Mouse (Mus musculus): ENCODE measurements around the gene Mccc1.

The Mccc1 gene

DNA sequence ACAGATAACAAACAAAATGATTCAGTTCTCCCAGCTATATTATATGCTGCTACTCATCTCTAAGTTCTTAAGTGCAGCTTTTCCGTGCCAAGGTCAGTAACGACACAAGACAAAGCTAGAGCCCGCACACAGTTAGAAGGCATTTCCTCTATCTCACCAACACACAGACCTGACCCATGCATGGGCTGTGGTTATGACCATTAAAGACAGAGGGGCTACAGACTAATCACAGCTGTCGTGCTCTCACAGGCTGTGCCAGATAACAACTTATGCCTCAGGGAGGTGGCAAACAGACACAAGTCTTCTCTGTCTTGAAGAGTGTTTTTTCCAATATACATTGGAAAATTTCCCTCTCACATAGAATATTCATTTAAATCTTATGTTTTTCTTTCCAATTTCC is 35.5 kb downstream of the Mccc1 start:
- DNase-seq = no peak

DNA sequence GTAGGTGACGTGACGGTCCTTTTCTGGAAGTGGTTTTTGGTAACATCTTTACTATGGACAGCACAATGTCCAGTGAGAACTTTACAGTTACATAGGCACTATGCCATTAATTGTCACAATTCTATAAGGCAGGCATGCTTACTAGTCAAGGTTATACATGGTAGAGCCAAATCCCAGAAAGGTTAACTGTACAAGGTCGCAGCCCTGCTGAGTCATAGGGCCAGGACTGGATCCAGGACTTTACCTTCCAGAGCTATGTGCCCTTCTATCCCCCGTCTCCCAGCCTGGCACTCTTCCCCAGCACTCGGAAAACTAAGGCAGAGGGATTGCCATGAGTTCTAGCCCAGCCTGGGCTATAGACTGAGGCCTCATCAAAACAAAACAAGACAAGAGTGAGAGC is 36.6 kb downstream of the Mccc1 start:
- DNase-seq = no peak

DNA sequence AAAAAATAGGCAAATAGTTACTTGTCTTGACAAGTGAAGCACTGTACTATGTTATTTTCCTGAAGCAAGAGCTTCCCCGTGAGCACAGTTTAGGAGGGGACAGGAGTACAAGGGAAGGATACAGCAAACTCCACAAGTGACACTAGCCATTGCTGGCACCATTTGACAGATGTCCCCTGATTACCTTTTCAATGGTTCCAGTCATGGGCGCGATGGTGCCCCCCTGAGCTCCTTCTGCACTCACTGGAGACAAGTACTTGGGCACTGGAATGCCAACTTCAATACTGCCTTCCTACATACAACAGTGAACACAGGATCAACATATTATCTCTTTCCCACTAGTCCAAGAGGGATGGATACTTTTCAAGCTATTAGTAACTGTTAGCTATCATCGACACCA is 37.1 kb downstream of the Mccc1 start:
- DNase-seq = no peak

DNA sequence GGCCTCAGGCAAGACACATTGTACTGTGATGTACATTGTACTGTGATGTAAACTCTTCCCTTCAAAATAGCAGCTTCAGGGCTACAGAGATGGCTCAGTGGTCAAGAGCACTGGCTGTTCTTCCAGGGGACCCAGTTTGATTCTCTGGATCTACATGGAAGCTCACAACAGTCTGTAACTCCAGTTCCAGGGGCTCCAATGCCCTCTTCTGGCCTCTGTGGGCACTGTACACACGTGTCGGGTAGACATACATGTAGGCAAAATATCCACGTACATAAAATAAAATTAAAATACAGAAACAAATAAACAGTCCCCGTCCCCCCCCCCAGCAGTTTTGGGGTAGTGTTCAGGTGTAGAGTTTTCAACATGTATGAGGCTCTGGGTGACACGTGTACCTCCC is 37.5 kb downstream of the Mccc1 start:
- no peak for DNase-seq

DNA sequence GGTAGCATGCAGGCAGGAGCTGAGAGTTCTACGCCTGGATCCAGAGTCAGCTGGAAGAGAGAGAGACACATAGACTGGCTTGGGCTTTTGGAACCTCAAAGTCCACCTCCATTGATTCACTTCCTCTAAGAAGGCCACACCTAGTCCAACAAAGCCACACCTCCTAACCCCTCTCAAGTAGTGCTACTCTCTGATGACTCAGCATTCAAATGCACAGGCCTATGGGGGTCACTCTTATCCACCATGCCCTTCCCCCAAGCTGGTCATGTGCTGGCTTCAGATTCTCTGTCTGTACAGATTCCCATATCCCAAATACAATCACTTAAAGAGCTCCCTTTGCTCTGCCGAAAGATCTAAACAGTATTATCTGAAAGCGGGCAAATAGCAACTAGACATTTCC is 43.2 kb downstream of the Mccc1 start:
- no peak for DNase-seq

DNA sequence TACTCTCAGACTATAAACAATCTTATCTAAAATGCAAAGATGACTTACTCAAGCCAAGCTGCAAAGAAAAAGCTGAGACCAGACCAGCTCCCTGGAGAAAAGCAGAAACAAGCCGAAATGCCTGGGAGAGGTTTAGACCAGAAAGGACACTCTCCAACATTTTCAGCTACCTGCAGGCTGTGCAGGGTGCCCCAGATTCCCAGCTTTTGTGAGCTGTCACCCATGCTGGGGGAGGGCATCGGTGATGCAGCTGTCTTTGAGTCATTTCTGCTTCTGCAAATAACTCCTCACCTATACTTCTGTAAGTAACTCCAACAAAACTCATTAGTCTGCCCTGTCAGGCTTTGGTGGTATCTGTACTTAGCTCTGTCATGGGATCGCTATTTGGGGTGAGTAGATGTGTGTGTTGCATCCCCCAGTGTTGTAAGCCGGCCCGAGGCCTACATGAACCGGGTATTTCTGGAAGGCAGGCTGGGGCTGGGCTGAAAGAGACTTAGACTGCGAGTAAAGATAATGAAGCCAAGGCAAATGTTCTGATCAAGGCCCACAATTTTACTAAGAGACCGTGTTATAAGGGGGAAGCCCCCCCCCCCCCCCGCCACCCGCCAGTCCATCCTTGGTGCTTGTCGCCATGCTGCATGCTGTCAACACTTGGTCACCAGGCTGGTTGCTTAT is 45.4 kb downstream of the Mccc1 start:
- DNase-seq = no peak

DNA sequence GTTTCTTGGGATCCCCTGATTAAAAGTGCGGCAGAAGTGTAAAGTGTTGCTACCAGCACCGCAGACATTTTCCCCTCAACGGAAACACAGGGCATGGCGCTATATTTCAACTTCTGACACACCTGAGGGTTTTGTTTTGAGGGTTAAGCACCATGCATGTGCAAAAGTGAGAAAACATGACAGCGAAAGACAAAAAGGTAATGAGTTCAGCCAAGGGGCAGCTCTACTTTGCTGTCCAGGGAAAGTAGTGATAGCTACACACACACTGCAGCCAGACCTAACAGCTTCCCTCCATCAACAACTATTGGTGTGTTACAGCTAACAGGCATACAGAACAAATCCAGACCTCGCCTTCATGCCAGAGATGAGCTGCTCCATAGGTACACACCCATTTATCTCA is 46.7 kb downstream of the Mccc1 start:
- no peak for DNase-seq

DNA sequence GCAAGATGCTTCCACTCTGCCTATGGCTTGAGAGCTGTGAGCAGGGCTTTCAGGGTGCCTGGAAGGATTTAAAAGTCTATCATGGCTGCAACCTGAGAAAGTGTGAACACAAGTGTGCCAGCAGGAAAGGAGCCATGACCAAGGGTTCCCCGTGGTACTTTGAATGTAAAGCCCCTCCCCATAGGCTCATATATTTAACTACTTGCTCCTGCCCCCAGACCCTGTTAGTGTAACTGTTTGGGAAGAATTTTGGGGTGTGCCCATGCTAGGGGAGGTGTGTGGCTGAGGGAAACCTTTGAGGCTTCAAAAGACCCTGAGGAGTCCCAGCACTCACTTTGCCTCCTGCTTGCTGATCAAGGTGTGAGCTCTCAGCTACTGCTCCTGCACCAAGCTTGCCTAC is 47.3 kb downstream of the Mccc1 start:
- DNase-seq = no peak

DNA sequence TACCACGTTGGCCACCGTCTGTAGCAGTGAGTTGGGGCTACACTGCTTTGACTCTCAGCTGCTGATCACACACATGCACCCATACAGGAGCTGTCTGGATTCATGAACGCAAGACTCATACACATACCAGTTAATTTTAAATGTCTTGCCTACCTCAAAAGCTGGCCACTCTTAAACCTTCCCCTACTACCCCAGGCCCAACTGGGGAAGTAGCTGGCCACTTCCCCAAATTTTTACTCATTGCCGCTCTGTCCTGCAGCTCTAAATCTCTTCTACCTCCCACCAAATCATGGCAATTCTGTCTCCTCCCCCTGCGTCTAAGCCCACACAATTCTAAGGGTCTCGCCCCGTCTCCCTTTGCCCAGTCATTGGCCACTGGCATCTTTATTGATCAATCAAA is 52.3 kb downstream of the Mccc1 start:
- no peak for DNase-seq

DNA sequence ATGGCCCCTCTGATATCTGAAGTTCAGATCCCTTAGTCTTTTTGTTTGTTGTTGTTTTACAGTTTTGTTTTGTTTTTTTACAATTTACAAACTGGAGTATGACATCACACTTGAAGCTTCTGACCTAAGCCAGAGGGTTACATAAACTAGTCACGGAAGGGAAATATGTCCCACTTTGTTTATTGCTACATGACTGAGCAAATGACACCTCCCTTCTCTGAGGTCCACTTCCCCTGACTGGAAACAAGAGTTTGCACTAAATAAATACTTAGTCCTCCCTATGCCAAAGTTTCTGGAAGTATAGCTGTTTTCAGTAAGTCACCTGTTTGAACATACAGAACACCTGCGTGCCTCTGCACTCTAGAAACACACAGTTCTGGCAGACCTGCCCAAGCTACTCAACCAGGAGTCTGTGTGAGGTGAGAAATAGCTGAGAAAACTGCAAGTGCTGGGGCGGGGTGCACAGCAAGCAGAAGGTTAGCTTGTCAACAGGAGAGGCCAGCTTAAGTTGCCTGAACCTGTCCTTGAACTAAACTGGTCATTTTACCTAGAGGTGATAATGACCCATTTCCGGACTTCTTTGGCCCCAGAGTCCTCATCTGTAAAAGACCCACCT is 59.9 kb downstream of the Mccc1 start:
- no peak for DNase-seq

DNA sequence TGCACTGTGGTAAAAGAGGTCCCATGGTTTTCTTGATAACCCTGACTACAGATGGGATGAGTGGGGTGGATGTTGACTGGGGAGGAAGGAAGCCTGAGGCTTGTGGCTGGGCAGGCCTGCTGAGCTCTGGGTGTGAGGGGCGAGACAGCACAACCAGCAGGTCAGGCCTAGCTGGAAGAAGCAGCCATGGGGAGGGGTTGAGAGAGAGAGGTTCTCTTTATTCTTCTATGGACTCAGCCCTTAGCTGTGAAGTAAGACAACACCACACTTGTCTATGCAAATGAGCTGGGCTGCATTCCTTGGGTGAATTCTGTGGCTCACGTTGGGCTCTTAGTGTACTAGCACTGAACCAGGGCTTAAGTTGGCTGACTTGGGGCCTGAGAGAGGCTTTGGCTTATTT is 60.4 kb downstream of the Mccc1 start:
- no peak for DNase-seq

DNA sequence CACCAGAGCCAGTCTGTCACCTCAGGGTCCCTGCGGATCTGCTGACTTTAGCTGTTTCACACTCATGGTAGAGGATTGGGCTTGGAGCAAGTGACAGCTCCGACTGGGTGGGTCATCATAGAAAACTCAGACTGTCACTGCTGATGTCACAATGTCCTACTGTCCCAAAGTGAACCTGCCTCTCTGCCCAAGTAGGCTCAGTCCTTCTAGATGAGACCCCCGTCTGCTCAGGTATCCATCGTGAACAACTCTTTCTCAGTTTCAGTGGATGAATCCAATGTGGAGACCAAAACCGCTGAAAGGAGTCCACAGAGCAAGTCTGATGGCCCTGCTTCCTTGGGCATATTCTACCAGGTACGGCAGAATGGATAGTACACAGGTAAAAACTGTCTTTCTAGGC is 63.1 kb downstream of the Mccc1 start, which contains the start of gene Dcun1d1:
TSS of gene Dcun1d1 (minus strand) at position 101 of the 400 bp plus-strand sequence.
- DNase-seq = no peak

DNA sequence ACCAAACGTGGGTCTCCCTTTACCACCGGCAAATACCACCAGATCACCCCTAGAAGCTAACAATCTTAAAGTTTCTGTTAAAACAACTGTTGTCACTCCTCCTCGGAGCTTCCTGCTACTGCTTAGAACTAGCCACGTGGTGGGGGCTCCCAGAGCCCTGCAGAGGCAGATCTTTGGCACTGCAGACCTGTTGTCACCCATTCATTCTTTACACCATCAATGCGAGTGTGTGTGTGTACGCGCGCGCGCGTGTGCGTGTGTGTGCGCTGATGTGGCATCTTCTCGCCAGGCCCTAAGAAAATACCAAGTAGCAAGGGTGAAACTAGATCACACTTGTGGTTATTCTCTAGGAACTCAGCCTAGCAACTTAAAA is 67.1 kb downstream of the Mccc1 start:
- peak in 1 of 2 experiments; percentile 30 for DNase-seq

DNA sequence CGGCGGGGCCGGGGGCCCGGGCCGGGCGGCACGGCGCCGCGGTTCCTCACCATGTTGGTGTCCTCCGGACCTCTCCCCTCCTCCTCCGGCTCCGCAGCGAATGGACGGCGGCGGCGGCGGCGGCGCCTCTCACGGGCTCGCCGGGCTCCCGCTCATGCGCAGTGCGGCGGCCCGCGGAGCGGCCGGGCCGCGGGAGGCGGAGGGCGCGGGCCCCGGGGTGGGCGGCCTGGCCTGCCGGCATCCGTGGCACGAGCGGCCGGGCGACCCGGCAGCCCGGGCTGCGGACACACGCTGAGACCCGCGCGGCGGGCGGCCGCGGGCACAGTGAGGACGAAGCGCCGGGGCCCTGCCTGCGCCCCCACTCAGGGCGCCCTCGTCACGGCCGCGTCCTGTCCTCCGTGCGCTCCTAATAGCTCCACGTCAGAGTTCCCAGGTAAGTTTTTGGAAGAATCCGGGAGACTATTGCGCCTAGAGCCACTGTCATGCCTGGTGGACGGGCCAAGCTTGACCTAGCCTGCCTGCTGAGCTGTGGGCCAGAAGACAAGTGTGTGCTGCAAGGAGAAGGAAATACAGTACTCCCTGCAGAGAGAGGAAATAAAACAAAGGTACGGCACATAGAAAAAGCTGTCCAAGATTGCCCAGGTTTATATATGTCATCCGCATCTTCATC is 67.6 kb downstream of the Mccc1 start:
- peak; percentile 89 to 91 for DNase-seq

DNA sequence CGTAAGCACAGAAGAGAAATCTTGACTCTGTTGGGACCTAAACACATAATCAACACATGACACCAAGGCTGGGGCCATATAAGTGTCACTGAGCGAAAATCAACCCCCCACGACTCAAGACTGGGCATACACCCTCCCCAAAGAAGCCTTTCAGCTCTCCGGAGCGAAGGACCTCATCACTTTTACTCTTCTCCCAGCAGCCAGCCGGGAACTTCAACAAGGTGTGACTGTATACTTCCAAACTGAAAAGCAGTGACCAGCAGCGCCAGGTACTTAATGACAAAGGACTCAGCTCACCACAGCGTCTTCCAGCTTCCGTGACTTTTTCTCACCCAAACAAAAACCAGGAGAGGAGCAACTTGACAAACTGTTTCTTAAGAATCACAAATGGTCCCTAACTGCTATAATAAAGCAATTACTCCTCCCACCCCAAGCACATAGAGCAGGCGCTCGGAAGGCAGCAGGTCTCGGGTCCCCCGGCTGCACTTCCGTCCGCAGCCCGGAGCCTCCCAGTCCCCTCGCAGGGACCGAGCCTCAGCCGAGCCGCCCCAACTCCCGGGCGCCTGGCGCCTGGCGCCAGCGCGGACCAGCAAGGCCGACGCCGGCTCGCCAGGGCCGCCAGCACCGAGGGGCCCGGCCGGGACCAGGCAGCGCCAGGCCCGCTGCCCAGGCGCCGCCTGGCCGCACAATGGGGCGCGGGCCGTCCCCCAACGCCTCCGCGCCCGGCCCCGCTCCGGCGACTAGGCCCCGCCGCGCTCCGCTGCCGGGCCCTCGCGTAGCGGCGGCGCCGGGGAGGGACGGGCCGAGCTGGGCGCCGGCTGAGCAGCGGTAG is 68.4 kb downstream of the Mccc1 start:
- peak; percentile 73 to 76 for DNase-seq

DNA sequence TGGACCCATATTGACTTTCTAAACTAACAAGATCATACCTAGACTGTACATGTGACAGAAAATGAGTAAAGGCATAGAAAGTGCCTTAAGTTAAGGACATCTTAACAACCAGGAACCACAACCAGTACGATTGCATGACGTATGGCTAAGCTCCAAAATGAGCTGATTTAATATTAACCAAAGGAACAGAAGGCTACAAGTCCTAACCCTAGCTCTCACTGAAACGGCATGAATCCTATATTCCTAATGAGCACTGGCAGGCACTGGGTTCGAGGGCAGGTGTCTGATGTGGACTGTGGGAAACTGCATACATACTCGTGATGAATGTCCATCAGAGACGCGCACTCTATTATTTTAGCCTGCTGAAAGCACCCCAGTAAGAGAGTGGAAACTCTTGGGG is 69.1 kb downstream of the Mccc1 start:
- DNase-seq = no peak

DNA sequence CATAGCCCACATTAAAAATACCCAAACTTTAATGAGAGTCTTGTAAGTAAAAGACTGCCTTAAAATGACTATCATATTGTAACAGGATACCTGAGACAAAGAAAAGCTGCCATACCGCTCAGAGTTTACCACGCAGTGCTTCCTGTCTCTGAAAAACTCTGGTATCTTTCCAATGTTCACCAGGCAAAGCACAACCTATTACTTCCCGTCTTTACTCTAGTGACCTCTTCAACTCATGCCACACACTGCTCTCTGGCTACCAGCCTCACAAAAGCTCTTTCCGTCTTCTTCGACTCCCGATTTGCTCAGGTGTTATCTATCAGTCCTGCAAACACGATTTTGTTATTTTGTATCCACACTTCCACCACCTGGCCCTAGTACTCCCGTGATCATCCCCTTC is 70.6 kb downstream of the Mccc1 start:
- no peak for DNase-seq

DNA sequence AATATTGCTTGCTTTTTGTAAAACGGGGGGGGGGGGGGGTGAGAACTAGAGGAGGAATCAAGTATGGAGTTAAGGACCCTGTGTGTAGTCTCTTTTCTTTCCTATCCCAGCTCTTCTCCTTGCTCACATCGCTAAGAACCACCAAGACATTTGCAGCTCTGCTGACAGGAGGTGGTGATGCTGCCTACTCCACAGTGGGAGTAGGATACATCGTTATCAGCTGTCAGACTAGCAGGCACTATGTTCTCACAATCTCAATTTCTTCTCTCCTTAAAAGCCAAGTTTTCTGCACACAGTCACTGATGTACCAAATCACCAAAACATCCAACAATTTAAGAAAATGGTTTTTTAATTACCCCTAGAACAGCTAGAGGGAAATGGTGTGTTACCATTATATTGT is 71.1 kb downstream of the Mccc1 start:
- no peak for DNase-seq

DNA sequence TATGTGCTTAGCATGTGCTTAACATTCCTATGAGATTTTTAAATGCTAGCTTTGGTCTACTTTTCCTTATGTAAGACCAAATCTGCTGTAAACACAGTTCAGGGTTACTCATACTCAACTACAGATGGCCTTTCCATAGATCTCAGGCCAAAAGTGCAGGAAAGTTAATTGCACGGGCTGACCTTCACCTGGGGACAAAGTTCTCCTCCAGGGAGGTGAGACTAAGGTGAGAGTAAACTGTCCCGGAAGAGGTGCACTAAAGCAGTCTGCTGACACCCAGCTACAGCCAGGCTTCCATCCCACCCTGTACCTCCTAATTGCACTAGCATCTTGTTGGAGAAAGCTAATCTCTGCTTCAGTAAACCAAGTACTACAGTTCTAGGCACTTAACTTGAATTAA is 74.6 kb downstream of the Mccc1 start:
- DNase-seq = no peak

DNA sequence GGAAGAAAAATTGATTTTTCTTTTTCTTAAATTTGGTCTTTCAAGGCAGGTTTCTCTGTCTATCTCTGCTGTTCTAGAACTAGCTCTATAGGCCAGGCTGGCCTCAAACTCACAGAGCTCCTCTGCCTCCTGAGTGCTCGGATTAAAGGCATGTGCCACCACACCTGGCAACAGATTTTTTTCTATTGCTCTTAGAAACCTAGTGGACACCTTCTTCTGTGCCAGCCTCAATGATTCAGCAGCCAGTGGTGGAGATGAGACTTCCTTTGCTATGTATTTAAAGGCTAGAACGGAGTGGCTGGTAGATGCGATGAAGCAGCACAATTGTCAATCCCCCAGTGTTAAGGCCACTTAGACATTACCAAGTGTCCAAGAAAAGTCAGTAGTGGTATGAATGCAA is 76.5 kb downstream of the Mccc1 start:
- no peak for DNase-seq

DNA sequence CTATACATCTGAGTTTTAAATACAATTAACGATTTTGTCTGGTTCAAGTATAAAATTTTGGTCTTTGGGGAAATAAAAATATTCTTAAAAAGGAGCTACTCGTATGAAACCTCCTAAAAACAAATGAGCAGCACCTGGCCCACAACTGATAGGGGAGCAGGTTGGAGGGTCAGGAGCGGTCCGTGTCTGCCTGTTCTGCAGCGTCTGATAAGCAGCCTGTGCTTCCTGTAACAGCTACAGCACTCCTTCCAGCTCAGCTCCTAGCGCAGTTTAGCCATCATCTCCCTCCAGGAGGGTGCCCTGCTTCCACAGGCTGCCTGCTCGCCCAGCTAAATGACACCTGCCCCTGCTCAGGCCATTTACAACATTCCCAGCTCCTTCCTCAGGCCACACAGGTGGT is 77.0 kb downstream of the Mccc1 start:
- peak; percentile 31 to 38 for DNase-seq

DNA sequence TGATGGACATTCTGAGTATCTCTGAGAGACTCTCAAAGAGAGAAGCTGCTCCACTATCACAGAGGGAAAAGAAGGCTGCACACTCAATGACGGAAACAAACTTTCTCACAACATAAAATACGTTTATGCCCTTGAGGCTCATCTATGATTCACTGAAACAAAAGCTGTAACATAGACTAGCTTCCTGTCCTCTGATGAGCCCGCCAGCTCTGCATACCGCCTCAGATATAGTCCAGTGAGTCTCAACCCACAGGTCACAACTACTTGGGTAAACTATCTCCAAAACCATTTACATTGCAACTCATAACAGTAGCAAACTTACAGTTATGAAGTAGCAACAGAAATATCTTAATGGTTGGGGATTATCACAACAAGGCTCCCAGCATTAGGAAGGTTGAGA is 78.0 kb downstream of the Mccc1 start:
- DNase-seq = no peak

DNA sequence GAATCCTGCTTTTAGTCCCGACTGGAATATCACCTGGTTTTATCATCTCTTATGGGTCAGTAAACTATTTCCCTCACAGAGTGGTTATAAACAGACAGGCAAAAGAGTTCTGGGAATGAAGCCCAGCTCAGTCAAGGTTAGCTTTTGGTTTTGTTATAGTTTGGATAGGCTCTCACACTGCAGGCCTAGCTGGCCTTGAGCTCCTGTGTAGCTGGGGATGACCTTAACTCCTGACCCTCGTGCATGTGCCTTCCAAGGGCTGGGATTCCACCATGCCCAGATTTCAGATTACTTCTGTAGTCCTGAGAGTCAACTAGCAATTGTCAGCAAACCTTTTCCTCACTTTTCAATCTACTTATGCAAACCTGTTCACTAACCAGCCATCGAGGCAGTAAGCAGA is 82.2 kb downstream of the Mccc1 start:
- no peak for DNase-seq

Measured in cerebellum, postnatal 25 days (tissue).